Mouse (Mus musculus) lung, postnatal 0 days (tissue): ENCODE measurements around the gene Krtap5-1. TPM values are rescaled to one million over a fixed set of nuclear protein-coding genes. Genes with fewer than 3 reads are reported as not detected.
"Not testable (repeated sequence)": the region's sequence is repeated elsewhere in the genome, so short reads cannot be mapped to it uniquely, and the experiment has no call there.

Experiments
- ATAC-seq: fragments of 200-750 bp; cut with Nextera tagmentation; 2 replicates; pipeline ENCODE4 v1.8.0; 2017; ENCODE audit warnings: moderate library complexity
- DNase-seq: peaks from one replicate; pipeline ENCODE4 v3.0.0-alpha.2; 2016; ENCODE audit warnings: low spot score
- H3K27ac ChIP-seq: fragments of 300-500 bp; sonication (generic); 2 replicates; pipeline ENCODE4 v1.5.1; 2014; ENCODE audit warnings: antibody characterized with exemption, mild to moderate bottlenecking, low read length, mixed read lengths
- H3K27me3 ChIP-seq: fragments of 300-500 bp; sonication (generic); replicated peaks from 2 replicates; pipeline ENCODE4 v1.6.1; 2014; ENCODE audit warnings: low read length, mixed read lengths; ENCODE audit not compliant: insufficient read depth
- H3K36me3 ChIP-seq: fragments of 300-500 bp; sonication (generic); 2 replicates; pipeline ENCODE4 v1.6.1; 2014; ENCODE audit warnings: low read length, mixed read lengths; ENCODE audit not compliant: insufficient read depth
- H3K4me1 ChIP-seq: fragments of 300-500 bp; sonication (generic); 2 replicates; pipeline ENCODE4 v1.6.1; 2014; ENCODE audit warnings: antibody characterized with exemption, low read depth, low read length, mixed read lengths; ENCODE audit not compliant: insufficient read depth
- H3K4me2 ChIP-seq: fragments of 300-500 bp; sonication (generic); replicated peaks from 2 replicates; pipeline ENCODE4 v1.6.1; 2014; ENCODE audit warnings: low read depth, mild to moderate bottlenecking, low read length, moderate library complexity, mixed read lengths
- H3K4me3 ChIP-seq: fragments of 300-500 bp; sonication (generic); 2 replicates; pipeline ENCODE4 v1.5.1; 2014; ENCODE audit warnings: low read depth, low read length
- H3K9ac ChIP-seq: fragments of 300-500 bp; sonication (generic); replicated peaks from 2 replicates; pipeline ENCODE4 v1.6.1; 2014; ENCODE audit warnings: low read depth, mild to moderate bottlenecking
- H3K9me3 ChIP-seq: fragments of 300-500 bp; sonication (generic); 2 replicates; pipeline ENCODE4 v1.6.1; 2016; ENCODE audit warnings: low read length, mixed read lengths
- CTCF ChIP-seq: IDR thresholded peaks from 2 replicates; pipeline ENCODE4 v1.5.1; 2016; ENCODE audit warnings: antibody characterized with exemption, mild to moderate bottlenecking
- EP300 ChIP-seq: IDR thresholded peaks from 2 replicates; pipeline ENCODE4 v1.6.1; 2016; ENCODE audit warnings: antibody characterized with exemption, mild to moderate bottlenecking, control low read depth
- WGBS: fragments of 180-500 bp; shearing (Covaris S2); extraction: QIAGEN DNeasy Blood & Tissue Kit; methylation state at CpG from one replicate; pipeline ENCODE4 v1.1.7; 2014; 5-methylcytosine and 5-hydroxymethylcytosine counted together
- polyA plus RNA-seq: library from polyadenylated mRNA; unstranded; fragments of >200 nt; fragmentation: Nextera tagmentation; extraction: Ambion mirVana; gene quantifications from 2 replicates; pipeline ENCODE4 v1.2.1, GENCODE M21; 2015

Gene Krtap5-1
- polyA plus RNA-seq, 1 experiment from 2014 or later = not detected

- not testable (repeated sequence) for H3K27ac ChIP-seq, H3K9ac ChIP-seq, DNase-seq, ATAC-seq, H3K4me3 ChIP-seq, H3K4me2 ChIP-seq, H3K4me1 ChIP-seq, H3K27me3 ChIP-seq, H3K36me3 ChIP-seq, H3K9me3 ChIP-seq
- 80% methylated on average over 1 of the region's 1 CpGs for WGBS
- TF ChIP-seq CTCF = peak; percentile 45
Measured at GRCm38 (mm10) chr7:142279291-142279690, 17.6 kb downstream of the Krtap5-1 start.

- H3K4me3 ChIP-seq, H3K36me3 ChIP-seq, H3K9me3 ChIP-seq, H3K27ac ChIP-seq, H3K4me1 ChIP-seq, H3K27me3 ChIP-seq, H3K4me2 ChIP-seq, H3K9ac ChIP-seq: not testable (repeated sequence)
- peak; percentile 60 for DNase-seq
- 0% methylated on average over 3 of the region's 3 CpGs for WGBS
- peak; percentile 74 for ATAC-seq
- peak; percentile 75 for TF ChIP-seq CTCF
Measured at GRCm38 (mm10) chr7:142278183-142278582, 18.7 kb downstream of the Krtap5-1 start.

DNA sequence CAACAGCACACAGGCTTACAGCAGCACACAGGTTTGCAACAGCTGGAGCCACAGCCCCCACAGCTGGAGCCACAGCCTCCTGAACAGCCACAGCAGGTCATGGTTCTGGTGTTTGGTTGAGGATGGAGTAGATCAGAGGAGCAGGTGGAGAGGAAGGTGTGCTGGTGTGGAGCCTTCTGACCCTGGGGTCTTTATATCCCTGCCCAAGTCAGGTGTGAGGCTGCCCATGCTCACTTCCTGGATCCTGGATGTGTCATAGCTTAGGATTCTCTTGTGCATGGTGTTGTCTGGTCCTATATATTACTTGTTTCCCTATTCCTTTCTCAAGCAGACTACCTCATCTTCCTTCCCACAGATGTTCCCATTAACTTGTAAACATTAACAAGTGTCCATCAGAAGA, 22.7 kb downstream of the Krtap5-1 start, which contains the start of gene Gm4559:
Gene Gm4559, minus strand, starts transcription at position 101 of the 400 bp plus-strand sequence.
- H3K9ac ChIP-seq, H3K27me3 ChIP-seq, H3K4me3 ChIP-seq, H3K9me3 ChIP-seq, H3K4me2 ChIP-seq, H3K36me3 ChIP-seq, ATAC-seq, H3K4me1 ChIP-seq, DNase-seq, H3K27ac ChIP-seq: not testable (repeated sequence)

GRCm38 (mm10) chr7:142258254-142258653, 38.7 kb downstream of the Krtap5-1 start, which contains the start of gene Gm2431:
Gene Gm2431 (minus strand): TSS chr7:142258354.
- H3K27me3 ChIP-seq = not testable (repeated sequence)

GRCm38 (mm10) chr7:142255517-142255916, 41.4 kb downstream of the Krtap5-1 start:
- TF ChIP-seq EP300 = no peak
- peak; percentile 74 for TF ChIP-seq CTCF
- ATAC-seq (no peak), DNase-seq (peak; percentile 61)
- no peaks in the 10 kb centered on the region for H3K36me3 ChIP-seq
- no peak overlapping the region for H3K4me3 ChIP-seq
- no peaks in the 10 kb centered on the region for H3K27me3 ChIP-seq
- H3K9me3 ChIP-seq = no peaks in the 10 kb centered on the region
- H3K4me1 ChIP-seq = no peaks in the 10 kb centered on the region
- no peak overlapping the region for H3K9ac ChIP-seq
- WGBS = 0% methylated on average over 2 of the region's 2 CpGs
- no peak overlapping the region for H3K27ac ChIP-seq
- no peak overlapping the region for H3K4me2 ChIP-seq

More at GRCm38 (mm10) chr7:142258254-142258653, 38.7 kb downstream of the Krtap5-1 start, which contains the start of gene Gm2431:
- DNase-seq, H3K36me3 ChIP-seq, H3K27ac ChIP-seq, H3K9ac ChIP-seq, H3K4me3 ChIP-seq, H3K4me2 ChIP-seq, ATAC-seq, H3K4me1 ChIP-seq, H3K9me3 ChIP-seq: not testable (repeated sequence)
- 30% methylated on average over 1 of the region's 1 CpGs for WGBS

DNA sequence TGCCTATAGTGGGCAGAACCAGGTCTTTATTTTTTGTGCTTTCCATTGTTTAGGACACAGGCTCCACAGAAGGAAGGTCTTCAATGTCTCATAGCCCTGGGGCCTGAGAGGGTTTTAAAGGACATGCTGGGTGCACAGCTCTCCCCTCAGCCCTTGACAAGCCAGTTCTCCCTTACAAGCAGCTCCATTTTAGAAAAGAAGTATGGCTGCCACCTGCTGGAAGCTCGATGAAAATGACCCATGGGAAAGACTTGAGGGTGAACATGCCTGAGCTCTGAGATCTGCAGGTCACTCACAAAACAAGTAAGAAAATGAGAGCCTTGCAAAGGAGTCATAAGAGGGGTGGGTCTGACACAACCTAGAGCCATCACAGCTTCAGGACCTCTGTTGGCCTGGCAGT, 47.1 kb downstream of the Krtap5-1 start:
- WGBS = 0% methylated on average over 1 of the region's 1 CpGs
- DNase-seq (peak; percentile 57), ATAC-seq (no peak)
- no peak overlapping the region for H3K4me3 ChIP-seq
- no peaks in the 10 kb centered on the region for H3K36me3 ChIP-seq
- no peaks in the 10 kb centered on the region for H3K27me3 ChIP-seq
- TF ChIP-seq CTCF = peak; percentile 66
- no peak for TF ChIP-seq EP300
- no peaks in the 10 kb centered on the region for H3K9me3 ChIP-seq
- no peak overlapping the region for H3K27ac ChIP-seq
- no peak overlapping the region for H3K9ac ChIP-seq
- H3K4me1 ChIP-seq = no peaks in the 10 kb centered on the region
- no peak overlapping the region for H3K4me2 ChIP-seq

Other genes with a start within 250 kb of the Krtap5-1 start
- gene Mob2, start 236.1 kb downstream of the Krtap5-1 start, polyA plus RNA-seq = 85.9 and 104 TPM in 2 replicates
- 5.5 and 6.0 TPM in 2 replicates for gene Dusp8, start 201.3 kb downstream of the Krtap5-1 start, polyA plus RNA-seq
- not detected in 2 replicates for gene Gm45618, start 176.4 kb downstream of the Krtap5-1 start, polyA plus RNA-seq
- not detected in 2 replicates for gene Gm39115, start 161.1 kb downstream of the Krtap5-1 start, polyA plus RNA-seq
- gene Gm45337, start 152.5 kb downstream of the Krtap5-1 start, polyA plus RNA-seq = not detected in 2 replicates
- not detected in 2 replicates for gene Gm29735, start 140.0 kb downstream of the Krtap5-1 start, polyA plus RNA-seq
- gene Gm4553, start 131.4 kb downstream of the Krtap5-1 start, polyA plus RNA-seq = not detected in 2 replicates
- not detected in 2 replicates for gene Krtap5-2, start 121.1 kb downstream of the Krtap5-1 start, polyA plus RNA-seq
- gene Gm10153, start 106.7 kb downstream of the Krtap5-1 start, polyA plus RNA-seq = not detected in 2 replicates
- not detected in 2 replicates for gene Krtap5-3, start 95.8 kb downstream of the Krtap5-1 start, polyA plus RNA-seq
- gene Gm7579, start 85.3 kb downstream of the Krtap5-1 start, polyA plus RNA-seq = not detected in 2 replicates
- gene Krtap5-5, start 67.1 kb downstream of the Krtap5-1 start, polyA plus RNA-seq = not detected in 2 replicates
- not detected in 2 replicates for gene Gm40460, start 56.0 kb downstream of the Krtap5-1 start, polyA plus RNA-seq
- not detected in 2 replicates for gene Gm2431, start 38.8 kb downstream of the Krtap5-1 start, polyA plus RNA-seq
- not detected in 2 replicates for gene Gm4559, start 22.8 kb downstream of the Krtap5-1 start, polyA plus RNA-seq
- not detected in 2 replicates for gene Krtap5-4, start 6.4 kb upstream of the Krtap5-1 start, polyA plus RNA-seq
- 15.0 and 15.5 TPM in 2 replicates for gene Ifitm10, start 76.6 kb upstream of the Krtap5-1 start, polyA plus RNA-seq
- 0.80 TPM in 1 of 2 replicates, not detected in the other for gene Gm49369, start 85.5 kb upstream of the Krtap5-1 start, polyA plus RNA-seq
- 469 and 481 TPM in 2 replicates for gene Ctsd, start 90.9 kb upstream of the Krtap5-1 start, polyA plus RNA-seq
- 0.47 and 1.1 TPM in 2 replicates for gene Syt8, start 137.7 kb upstream of the Krtap5-1 start, polyA plus RNA-seq
- 1.9 and 2.1 TPM in 2 replicates for gene Tnni2, start 144.7 kb upstream of the Krtap5-1 start, polyA plus RNA-seq
- 90.8 and 92.3 TPM in 2 replicates for gene Lsp1, start 163.7 kb upstream of the Krtap5-1 start, polyA plus RNA-seq
- gene Tnnt3, start 201.7 kb upstream of the Krtap5-1 start, polyA plus RNA-seq = 1.5 and 2.2 TPM in 2 replicates
- gene Mrpl23, start 235.6 kb upstream of the Krtap5-1 start, polyA plus RNA-seq = 15.2 and 15.7 TPM in 2 replicates